Mouse (Mus musculus) lung, postnatal 0 days (tissue): Measurements from ENCODE around the gene Pogk. TPM values are rescaled to one million over a fixed set of nuclear protein-coding genes. Genes with fewer than 3 reads are reported as not detected.

Experiments used
- ATAC-seq: fragments of 200-750 bp; cut with Nextera tagmentation; 2 replicates; pipeline ENCODE4 v1.8.0; 2017; ENCODE audit warnings: moderate library complexity
- DNase-seq: peaks from one replicate; pipeline ENCODE4 v3.0.0-alpha.2; 2016; ENCODE audit warnings: low spot score
- H3K27ac ChIP-seq: fragments of 300-500 bp; sonication (generic); 2 replicates; pipeline ENCODE4 v1.5.1; 2014; ENCODE audit warnings: antibody characterized with exemption, mild to moderate bottlenecking, low read length, mixed read lengths
- H3K27me3 ChIP-seq: fragments of 300-500 bp; sonication (generic); replicated peaks from 2 replicates; pipeline ENCODE4 v1.6.1; 2014; ENCODE audit warnings: low read length, mixed read lengths; ENCODE audit not compliant: insufficient read depth
- H3K36me3 ChIP-seq: fragments of 300-500 bp; sonication (generic); 2 replicates; pipeline ENCODE4 v1.6.1; 2014; ENCODE audit warnings: low read length, mixed read lengths; ENCODE audit not compliant: insufficient read depth
- H3K4me1 ChIP-seq: fragments of 300-500 bp; sonication (generic); 2 replicates; pipeline ENCODE4 v1.6.1; 2014; ENCODE audit warnings: antibody characterized with exemption, low read depth, low read length, mixed read lengths; ENCODE audit not compliant: insufficient read depth
- H3K4me2 ChIP-seq: fragments of 300-500 bp; sonication (generic); replicated peaks from 2 replicates; pipeline ENCODE4 v1.6.1; 2014; ENCODE audit warnings: low read depth, mild to moderate bottlenecking, low read length, moderate library complexity, mixed read lengths
- H3K4me3 ChIP-seq: fragments of 300-500 bp; sonication (generic); 2 replicates; pipeline ENCODE4 v1.5.1; 2014; ENCODE audit warnings: low read depth, low read length
- H3K9ac ChIP-seq: fragments of 300-500 bp; sonication (generic); replicated peaks from 2 replicates; pipeline ENCODE4 v1.6.1; 2014; ENCODE audit warnings: low read depth, mild to moderate bottlenecking
- H3K9me3 ChIP-seq: fragments of 300-500 bp; sonication (generic); 2 replicates; pipeline ENCODE4 v1.6.1; 2016; ENCODE audit warnings: low read length, mixed read lengths
- CTCF ChIP-seq: IDR thresholded peaks from 2 replicates; pipeline ENCODE4 v1.5.1; 2016; ENCODE audit warnings: antibody characterized with exemption, mild to moderate bottlenecking
- EP300 ChIP-seq: IDR thresholded peaks from 2 replicates; pipeline ENCODE4 v1.6.1; 2016; ENCODE audit warnings: antibody characterized with exemption, mild to moderate bottlenecking, control low read depth
- WGBS: fragments of 180-500 bp; shearing (Covaris S2); extraction: QIAGEN DNeasy Blood & Tissue Kit; methylation state at CpG from one replicate; pipeline ENCODE4 v1.1.7; 2014; 5-methylcytosine and 5-hydroxymethylcytosine counted together
- polyA plus RNA-seq: library from polyadenylated mRNA; unstranded; fragments of >200 nt; fragmentation: Nextera tagmentation; extraction: Ambion mirVana; gene quantifications from 2 replicates; pipeline ENCODE4 v1.2.1, GENCODE M21; 2015

The Pogk gene
- polyA plus RNA-seq, 1 experiment from 2014 or later = 3.5 TPM

DNA sequence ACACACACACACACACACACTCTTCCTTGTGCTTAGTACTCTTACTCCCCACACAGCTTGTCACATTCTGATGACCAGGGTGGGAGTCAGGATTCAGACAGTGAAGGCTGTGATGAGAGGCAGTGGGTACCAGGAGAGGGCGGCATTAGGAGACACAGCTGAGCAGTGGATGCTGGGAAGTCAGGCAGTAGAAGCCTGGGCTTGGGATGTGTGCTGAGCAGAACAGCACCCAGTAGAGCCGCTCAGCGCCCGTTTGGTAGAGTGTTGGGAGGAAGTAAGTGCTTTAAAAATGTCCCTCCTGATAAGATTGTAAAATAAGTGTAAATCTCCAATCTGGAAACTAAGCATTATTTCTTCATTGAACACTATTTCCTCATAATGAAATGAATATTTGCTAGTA is 27.0 kb downstream of the Pogk start:
- WGBS = 77% methylated on average over 4 of the region's 4 CpGs
- Histone ChIP-seq H3K9me3 (no peaks in the 10 kb centered on the region), H3K27me3 (no peaks in the 10 kb centered on the region), H3K4me2 (no peak overlapping the region), H3K36me3 (peaks cover 17% of the 10 kb centered on the region), H3K27ac (no peak overlapping the region), H3K4me3 (no peak overlapping the region), H3K9ac (no peak overlapping the region), H3K4me1 (peaks cover 6% of the 10 kb centered on the region; the same call in 1 of the 2 replicates)
- DNase-seq (no peak), ATAC-seq (no peak)
- no peak for TF ChIP-seq EP300

DNA sequence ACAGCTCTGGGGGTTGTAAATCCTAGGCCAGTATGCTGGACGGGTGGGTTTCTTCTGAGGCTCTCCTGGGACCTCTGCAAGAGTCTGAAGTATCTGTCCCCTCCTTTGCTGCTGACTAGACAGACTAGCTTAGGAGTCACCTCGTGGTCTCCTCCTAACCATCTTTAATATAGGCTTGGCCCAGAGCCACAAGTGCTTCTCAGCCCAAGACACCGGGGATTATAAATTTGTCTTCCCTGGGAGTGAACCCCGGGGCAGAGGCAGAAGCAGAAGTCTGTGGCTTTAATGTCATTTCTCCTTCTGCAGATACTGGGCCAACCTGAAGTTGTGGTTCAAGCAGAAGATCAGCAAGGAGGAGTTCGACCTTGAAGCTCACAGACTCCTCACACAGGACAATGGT is 27.8 kb downstream of the Pogk start:
- Histone ChIP-seq H3K4me2 (no peak overlapping the region), H3K9ac (no peak overlapping the region), H3K4me1 (peaks cover 6% of the 10 kb centered on the region; the same call in 1 of the 2 replicates), H3K9me3 (no peaks in the 10 kb centered on the region), H3K27ac (no peak overlapping the region), H3K4me3 (no peak overlapping the region), H3K36me3 (peaks cover 16% of the 10 kb centered on the region), H3K27me3 (no peaks in the 10 kb centered on the region)
- ATAC-seq (no peak), DNase-seq (no peak)
- 59% methylated on average over 5 of the region's 5 CpGs for WGBS
- TF ChIP-seq CTCF (no peak), EP300 (no peak)

DNA sequence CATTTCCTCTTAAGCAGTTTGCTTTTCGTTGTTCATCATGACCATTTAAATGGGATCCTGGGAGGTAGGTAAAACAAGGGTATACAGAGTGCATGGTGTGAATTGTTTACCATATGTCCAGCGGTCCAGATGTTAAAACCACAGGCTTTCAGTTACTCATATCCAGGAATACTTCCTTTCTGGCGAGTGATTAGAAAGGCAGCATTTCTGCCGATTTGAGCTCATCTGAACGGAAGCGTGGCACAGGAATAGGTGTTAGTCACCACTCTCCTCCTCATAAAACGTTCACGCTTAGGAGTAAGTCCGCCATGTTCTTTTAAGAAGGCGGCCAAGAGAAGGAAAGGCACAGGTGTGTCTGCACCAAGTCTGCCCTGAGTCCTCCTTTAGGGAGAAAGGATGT is 28.3 kb downstream of the Pogk start:
- H3K9me3 ChIP-seq = no peaks in the 10 kb centered on the region
- H3K27ac ChIP-seq = no peak overlapping the region
- no peak for DNase-seq
- ATAC-seq = no peak
- WGBS = 79% methylated on average over 10 of the region's 10 CpGs
- H3K9ac ChIP-seq = no peak overlapping the region
- H3K4me3 ChIP-seq = no peak overlapping the region
- TF ChIP-seq EP300 (no peak), CTCF (no peak)
- H3K27me3 ChIP-seq = no peaks in the 10 kb centered on the region
- peaks cover 6% of the 10 kb centered on the region; the same call in 1 of the 2 replicates for H3K4me1 ChIP-seq
- peaks cover 16% of the 10 kb centered on the region for H3K36me3 ChIP-seq
- no peak overlapping the region for H3K4me2 ChIP-seq

DNA sequence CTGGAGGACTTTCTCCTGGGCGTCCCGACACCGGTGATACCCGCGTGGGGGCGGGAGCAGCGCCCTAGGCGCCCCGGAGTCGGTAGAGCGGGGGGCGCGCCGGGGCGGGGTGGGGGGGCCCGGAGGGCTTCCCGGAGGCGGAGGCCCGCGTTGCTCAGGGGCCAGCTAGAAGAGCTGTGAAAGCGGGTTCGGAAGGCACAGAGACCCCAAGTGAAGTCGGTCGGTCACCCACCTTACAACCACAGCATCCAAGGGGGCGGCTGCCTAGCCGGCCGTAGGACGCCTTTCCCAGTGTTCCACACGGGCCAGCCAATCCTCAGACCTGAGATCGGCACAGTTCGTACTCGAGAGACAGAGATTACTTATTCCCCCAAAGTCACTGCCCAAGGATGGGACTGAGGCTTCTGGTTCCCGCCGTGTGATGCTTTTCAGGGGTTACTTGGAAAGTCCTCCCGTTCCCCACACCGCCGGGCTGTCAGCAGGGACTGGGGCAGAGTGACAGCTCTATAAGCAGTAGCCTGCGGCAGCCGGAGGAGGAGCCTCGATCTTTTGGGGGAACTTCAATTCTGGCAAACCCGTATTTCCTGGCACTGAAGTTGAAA is 29.9 kb downstream of the Pogk start:
- ATAC-seq = peak; percentile 4; the same call in 1 of the 2 replicates
- Histone ChIP-seq H3K9me3 (no peaks in the 10 kb centered on the region), H3K27me3 (no peaks in the 10 kb centered on the region), H3K4me2 (peak overlapping the region; percentile 83), H3K9ac (peak overlapping the region; percentile 97), H3K27ac (peak overlapping the region; percentile 95), H3K4me3 (peak overlapping the region; percentile 99), H3K36me3 (peaks cover 2% of the 10 kb centered on the region), H3K4me1 (peaks cover 6% of the 10 kb centered on the region; the same call in 1 of the 2 replicates)
- peak; percentile 35 for TF ChIP-seq CTCF
- TF ChIP-seq EP300 = no peak
- peak; percentile 81 for DNase-seq
- WGBS = 5% methylated on average over 35 of the region's 41 CpGs

DNA sequence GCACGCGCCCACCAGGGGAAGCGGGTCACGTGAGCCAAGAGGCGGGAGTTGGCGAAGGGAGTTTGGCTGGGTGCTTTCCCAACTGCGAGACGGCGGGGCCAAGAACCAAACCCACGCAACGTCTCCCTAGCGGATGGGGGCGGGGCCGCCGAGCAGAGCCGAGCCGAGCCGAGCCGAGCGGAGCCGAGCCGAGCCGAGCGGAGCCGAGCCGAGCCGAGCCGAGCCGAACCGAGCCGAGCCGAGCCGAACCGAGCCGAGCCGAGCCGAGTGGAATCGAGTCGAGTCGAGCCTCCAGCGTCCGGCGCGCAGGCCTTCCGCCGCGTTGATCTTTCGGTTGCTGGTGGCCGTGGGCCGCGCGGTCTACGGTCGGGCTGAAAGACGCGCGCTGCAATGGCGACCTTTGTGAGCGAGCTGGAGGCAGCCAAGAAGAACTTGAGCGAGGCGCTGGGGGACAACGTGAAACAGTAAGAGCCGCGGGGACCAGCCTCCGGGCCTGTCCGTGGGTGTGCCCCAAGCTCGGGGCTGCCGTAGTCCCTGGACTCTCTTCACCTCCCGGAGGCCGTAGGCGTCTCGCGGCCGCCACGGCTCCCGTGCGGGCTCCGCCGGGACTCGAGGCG is 30.5 kb downstream of the Pogk start, which contains the start of gene Tada1:
Tada1 (plus strand) TSS at position 85 of the 617 bp plus-strand sequence.
- WGBS = 1% methylated on average over 57 of the region's 81 CpGs
- peak; percentile 95 for ATAC-seq

DNA sequence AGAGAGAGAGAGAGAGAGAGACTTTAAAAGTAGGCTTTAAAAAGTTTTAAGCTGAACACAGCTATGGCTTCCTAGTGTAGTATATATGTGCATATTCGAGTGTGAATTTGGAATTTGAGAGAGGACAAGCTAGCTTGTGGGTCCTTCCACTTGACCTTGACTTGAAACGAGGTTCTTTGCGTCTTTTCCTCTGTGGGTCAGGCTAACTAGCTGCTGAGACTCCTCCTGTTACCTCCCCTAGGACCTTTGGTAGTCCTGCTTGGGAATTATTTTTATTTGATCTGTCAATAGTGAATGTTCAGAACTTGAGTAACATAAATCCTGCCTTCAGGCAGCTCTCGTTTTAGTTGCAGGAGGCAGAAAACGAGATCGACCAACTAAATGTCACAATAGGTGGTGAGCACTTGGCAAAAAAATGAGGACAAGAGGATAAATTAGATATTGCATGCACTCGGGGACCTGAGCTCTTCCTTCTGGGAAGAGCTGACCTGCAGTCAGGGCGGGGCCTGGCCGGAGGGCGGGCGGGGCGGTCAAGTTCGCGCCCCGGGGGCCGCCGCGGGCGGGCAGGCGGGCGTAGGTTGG is 31.1 kb downstream of the Pogk start:
- DNase-seq = no peak
- peak overlapping the region; percentile 95 for H3K27ac ChIP-seq
- TF ChIP-seq EP300 = no peak
- no peak; the same call in 1 of the 2 replicates for TF ChIP-seq CTCF
- H3K9ac ChIP-seq = peak overlapping the region; percentile 36
- no peaks in the 10 kb centered on the region; the same call in 1 of the 2 replicates for H3K36me3 ChIP-seq
- peaks cover 6% of the 10 kb centered on the region; the same call in 1 of the 2 replicates for H3K4me1 ChIP-seq
- peak overlapping the region; percentile 64 for H3K4me2 ChIP-seq
- WGBS = 4% methylated on average over 21 of the region's 21 CpGs
- H3K9me3 ChIP-seq = no peaks in the 10 kb centered on the region
- H3K27me3 ChIP-seq = no peaks in the 10 kb centered on the region
- peak overlapping the region; percentile 99 for H3K4me3 ChIP-seq
- 0 out of 2 replicates have a peak, but pooled peaks have one; percentile 0 for ATAC-seq

More for the DNA sequence above, 30.5 kb downstream of the Pogk start, which contains the start of gene Tada1:
- DNase-seq = peak; percentile 97
- TF ChIP-seq CTCF = 0 out of 2 replicates have a peak, but pooled peaks have one; percentile 18
- TF ChIP-seq EP300 = no peak
- H3K4me1 ChIP-seq = peaks cover 6% of the 10 kb centered on the region; the same call in 1 of the 2 replicates
- peak within 1 kb of the TSS; percentile 97 for H3K9ac ChIP-seq
- H3K27ac ChIP-seq = peak within 1 kb of the TSS; percentile 95
- H3K9me3 ChIP-seq = no peaks in the 10 kb centered on the region
- no peaks in the 10 kb centered on the region for H3K27me3 ChIP-seq
- H3K4me2 ChIP-seq = peak within 1 kb of the TSS; percentile 83
- H3K4me3 ChIP-seq = peak within 1 kb of the TSS; percentile 99
- no peaks in the 10 kb centered on the region; the same call in 1 of the 2 replicates for H3K36me3 ChIP-seq
